Mouse (Mus musculus): ENCODE data around the gene Gm14819.
"Not testable (repeated sequence)": the region's sequence is repeated elsewhere in the genome, so short reads cannot be mapped to it uniquely, and the experiment has no call there.

Gm14819 gene

DNA sequence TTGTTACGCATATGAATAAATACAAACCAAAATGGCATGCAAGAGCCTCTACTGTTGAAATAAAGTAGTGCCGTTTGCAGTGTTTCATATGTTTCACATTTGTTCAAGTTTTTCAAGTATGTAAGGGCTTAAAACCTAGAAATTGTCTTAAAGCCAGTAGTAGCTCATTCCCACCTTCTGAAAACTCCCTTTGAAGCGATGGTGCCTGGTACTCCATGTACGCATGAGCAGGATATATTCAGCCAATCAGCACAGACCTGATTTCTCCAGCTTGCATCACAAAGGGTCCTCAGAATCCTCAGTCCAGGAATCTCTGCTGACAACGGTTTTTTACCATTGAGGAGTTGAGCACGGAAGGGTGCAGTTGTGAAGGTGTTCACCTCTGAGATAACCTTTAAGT lies at the start of gene Gm14819:
Gene Gm14819 (plus strand): TSS at position 301 of the 400 bp plus-strand sequence.
- DNase-seq = not testable (repeated sequence)

Data from cerebellum, postnatal 14 days (tissue).